Mouse (Mus musculus): ENCODE results near the gene Sipa1l2. TPM values are rescaled to one million over a fixed set of nuclear protein-coding genes. Genes with fewer than 3 reads are reported as not detected.

Gene Sipa1l2
- polyA plus RNA-seq, 1 experiment from 2014 or later = 7.2 TPM

DNA sequence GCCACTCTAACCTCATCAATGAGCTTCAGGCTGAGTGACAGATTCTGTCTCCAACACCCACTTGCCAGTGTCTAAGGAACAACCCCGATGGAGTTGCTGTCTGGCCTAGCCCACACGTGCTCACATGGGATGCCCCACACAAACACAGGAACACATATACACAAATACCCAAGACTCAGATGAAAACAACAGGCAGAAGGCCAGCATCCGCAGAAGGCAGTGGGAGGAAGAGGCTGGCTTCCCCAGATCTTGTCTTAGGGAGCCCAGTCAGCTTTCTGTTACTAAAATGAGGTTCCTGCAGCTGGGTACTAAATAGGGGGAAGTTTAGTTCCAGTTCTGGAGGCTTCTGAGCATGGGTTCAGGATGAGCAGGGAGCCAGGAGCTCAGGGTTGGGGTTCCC is 66.8 kb downstream of the Sipa1l2 start:
- peaks cover 56% of the 10 kb centered on the region; the same call in 1 of the 2 replicates for H3K79me2 ChIP-seq (ENCODE audit: inconsistent target)
- 71% methylated on average over 3 of the region's 3 CpGs for WGBS (ENCODE audit: missing documents)
- H3K27ac ChIP-seq = no peak overlapping the region
- H3K4me3 ChIP-seq (ENCODE audit: inconsistent target) = no peak overlapping the region
- H3K36me3 ChIP-seq (ENCODE audit: inconsistent target) = no peaks in the 10 kb centered on the region

DNA sequence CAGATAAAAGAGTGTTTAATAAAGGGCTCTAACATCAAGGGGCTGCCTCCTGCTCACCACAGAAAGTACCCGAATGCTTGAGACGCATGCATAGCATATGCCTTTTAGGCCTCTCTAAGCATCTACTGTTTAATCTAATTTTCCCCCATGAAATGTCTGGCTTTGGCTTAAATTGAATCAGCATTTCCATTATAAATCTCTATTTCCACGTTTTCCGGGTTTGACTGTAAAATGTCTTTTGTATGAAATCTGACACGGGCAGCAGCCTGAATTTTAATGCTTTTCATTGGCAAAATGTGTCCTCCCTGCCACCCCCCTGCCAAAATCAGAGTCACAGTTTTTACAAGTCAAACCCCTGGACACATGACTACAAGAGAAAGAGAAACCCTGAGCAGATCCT is 69.6 kb downstream of the Sipa1l2 start:
- Histone ChIP-seq H3K79me2 (ENCODE audit: inconsistent target) (peaks cover 64% of the 10 kb centered on the region; the same call in 1 of the 2 replicates), H3K36me3 (ENCODE audit: inconsistent target) (no peaks in the 10 kb centered on the region), H3K4me3 (ENCODE audit: inconsistent target) (no peak overlapping the region), H3K27ac (no peak overlapping the region)
- 98% methylated on average over 5 of the region's 5 CpGs for WGBS (ENCODE audit: missing documents)

DNA sequence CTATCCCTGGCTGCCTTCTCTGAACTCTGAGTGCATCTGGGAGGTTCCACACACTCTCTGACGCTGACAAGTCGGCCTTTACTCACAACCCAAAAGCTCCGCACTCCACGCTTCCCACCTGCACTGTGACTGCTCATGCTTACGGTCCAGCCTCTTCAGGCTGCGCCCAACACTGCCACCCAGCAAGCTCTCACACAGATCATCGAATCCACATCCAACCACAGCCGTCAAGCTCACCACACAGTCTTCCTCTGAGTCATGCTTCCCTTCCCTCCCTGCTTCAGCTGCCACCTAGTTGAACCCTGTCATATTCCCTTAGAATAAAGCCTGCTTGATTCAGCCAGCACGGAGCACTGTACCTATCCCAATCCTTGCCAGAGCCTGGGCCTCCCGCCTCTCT is 71.1 kb downstream of the Sipa1l2 start:
- H3K36me3 ChIP-seq (ENCODE audit: inconsistent target) = no peaks in the 10 kb centered on the region
- H3K79me2 ChIP-seq (ENCODE audit: inconsistent target) = peaks cover 66% of the 10 kb centered on the region; the same call in 1 of the 2 replicates
- no peak overlapping the region for H3K27ac ChIP-seq
- 25% methylated on average over 10 of the region's 10 CpGs for WGBS (ENCODE audit: missing documents)
- H3K4me3 ChIP-seq (ENCODE audit: inconsistent target) = no peak overlapping the region

DNA sequence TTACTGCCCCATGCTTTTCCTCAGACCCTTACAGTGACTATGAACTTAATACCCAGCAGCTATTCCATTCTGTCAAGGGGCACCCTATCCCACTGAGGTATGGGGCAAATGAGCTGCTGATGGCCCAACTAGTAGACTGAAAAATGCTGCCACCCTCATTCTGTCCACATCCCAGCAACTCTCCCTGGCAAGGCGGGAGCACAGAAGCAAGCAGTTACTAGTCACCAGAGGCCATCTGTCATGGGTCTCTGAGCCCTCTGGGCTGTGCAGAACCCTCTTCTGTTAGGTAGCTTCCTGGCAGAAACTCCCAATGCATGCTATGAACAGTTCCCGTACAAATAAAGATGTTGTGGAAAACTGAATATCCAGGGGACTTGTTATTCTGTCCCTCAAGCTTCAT is 74.1 kb downstream of the Sipa1l2 start:
- 93% methylated on average over 2 of the region's 2 CpGs for WGBS (ENCODE audit: missing documents)

DNA sequence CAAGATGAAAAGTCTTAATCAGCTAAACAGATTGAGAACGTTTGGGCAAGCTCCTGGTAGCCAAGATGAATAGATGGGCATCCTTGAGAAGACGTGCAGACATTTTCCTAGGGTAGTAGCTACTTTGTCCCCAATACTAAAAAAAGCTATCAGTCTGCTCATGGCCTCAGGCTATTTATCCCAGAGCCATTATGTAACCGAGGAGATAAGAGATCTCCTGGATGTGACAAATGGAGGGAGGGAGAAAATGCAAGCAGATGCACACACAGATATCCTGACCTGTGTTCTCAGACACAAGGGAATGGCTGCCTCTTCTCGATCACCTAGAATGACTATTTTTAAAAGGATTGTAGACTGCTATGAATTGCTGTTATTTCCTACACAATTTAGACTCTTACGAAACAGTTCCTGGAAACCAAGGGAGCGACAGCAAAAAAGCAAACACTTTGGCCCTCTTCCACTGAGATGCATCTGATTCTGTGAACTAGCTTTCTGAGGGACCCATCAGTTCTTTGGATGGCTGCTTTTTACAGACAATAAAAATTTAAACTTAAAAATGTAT is 76.3 kb downstream of the Sipa1l2 start:
- Histone ChIP-seq H3K79me2 (ENCODE audit: inconsistent target) (peaks cover 37% of the 10 kb centered on the region; the same call in 1 of the 2 replicates), H3K36me3 (ENCODE audit: inconsistent target) (peaks cover 20% of the 10 kb centered on the region), H3K27ac (no peak overlapping the region), H3K4me3 (ENCODE audit: inconsistent target) (no peak overlapping the region)
- WGBS (ENCODE audit: missing documents) = 82% methylated on average over 6 of the region's 6 CpGs

More for the DNA sequence above, 74.1 kb downstream of the Sipa1l2 start:
- Histone ChIP-seq H3K27ac (no peak overlapping the region), H3K36me3 (ENCODE audit: inconsistent target) (peaks cover 20% of the 10 kb centered on the region), H3K4me3 (ENCODE audit: inconsistent target) (no peak overlapping the region), H3K79me2 (ENCODE audit: inconsistent target) (peaks cover 52% of the 10 kb centered on the region; the same call in 1 of the 2 replicates)

DNA sequence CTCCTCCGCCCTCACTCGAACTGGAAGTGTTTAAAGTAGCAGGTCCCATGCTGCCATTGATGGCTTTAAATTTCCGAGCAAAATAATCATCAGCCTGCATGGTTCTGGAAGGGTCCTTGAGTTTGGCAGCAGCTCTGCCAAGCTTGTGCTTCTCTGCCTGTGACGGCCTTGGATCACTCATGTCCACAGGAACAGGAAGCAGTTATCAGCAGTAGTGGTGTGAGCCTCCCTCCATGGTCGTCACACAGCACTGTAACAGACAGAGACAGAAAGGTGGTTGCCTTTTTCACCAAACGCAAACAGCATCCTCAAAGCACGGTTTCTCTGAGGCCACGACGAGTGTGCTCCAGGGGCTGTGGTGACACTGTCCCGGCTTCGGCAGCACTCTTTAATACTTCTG is 77.2 kb downstream of the Sipa1l2 start:
- peaks cover 20% of the 10 kb centered on the region for H3K36me3 ChIP-seq (ENCODE audit: inconsistent target)
- H3K4me3 ChIP-seq (ENCODE audit: inconsistent target) = no peak overlapping the region
- peaks cover 29% of the 10 kb centered on the region; the same call in 1 of the 2 replicates for H3K79me2 ChIP-seq (ENCODE audit: inconsistent target)
- WGBS (ENCODE audit: missing documents) = 94% methylated on average over 11 of the region's 11 CpGs
- no peak overlapping the region for H3K27ac ChIP-seq

DNA sequence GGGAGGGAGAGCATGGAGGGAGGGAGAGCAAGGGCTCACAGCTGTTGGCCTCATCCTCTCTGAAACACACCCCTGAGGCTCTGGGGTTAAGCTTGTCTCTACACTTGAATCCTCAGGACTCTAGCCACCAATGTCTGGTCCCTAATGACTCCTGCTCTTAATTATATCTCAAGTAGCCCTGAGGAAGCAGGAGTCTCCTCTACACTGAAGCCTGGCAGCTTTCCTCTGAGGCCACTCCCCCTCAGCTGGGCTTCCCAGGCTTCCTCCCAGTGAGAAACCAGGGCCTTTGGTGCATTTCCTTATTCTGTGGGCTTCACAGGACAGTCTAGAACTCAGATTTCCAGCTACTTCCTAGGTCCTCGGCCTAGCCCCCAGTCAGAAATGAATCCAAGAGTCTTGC is 80.9 kb downstream of the Sipa1l2 start:
- peaks cover 13% of the 10 kb centered on the region; the same call in 1 of the 2 replicates for H3K79me2 ChIP-seq (ENCODE audit: inconsistent target)
- WGBS (ENCODE audit: missing documents) = 33% methylated on average over 1 of the region's 1 CpGs
- no peak overlapping the region for H3K4me3 ChIP-seq (ENCODE audit: inconsistent target)
- H3K27ac ChIP-seq = 0 out of 2 replicates have a peak overlapping the region, but pooled peaks have one; percentile 10
- H3K36me3 ChIP-seq (ENCODE audit: inconsistent target) = peaks cover 20% of the 10 kb centered on the region

DNA sequence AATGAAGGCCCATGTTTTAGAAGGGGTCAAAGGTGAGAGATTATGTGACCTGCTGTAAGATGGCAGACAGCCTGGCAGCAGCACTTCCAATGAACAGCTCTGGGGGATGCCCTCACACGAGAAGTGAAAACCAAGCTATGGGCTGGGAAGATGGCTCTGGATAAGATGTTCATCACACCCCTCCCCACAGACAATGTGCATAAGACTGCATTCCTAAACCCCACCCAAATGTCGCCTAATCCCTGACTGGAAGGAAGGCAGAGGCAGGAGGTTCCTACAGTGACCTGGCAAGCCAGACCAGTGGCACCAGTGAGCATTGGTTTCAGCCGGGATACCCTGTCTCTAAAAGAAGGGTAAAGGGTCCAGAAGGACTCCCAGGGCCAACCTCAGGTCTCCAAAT is 83.9 kb downstream of the Sipa1l2 start:
- WGBS (ENCODE audit: missing documents) = 100% methylated on average over 3 of the region's 3 CpGs
- H3K79me2 ChIP-seq (ENCODE audit: inconsistent target) = peaks cover 12% of the 10 kb centered on the region; the same call in 1 of the 2 replicates

DNA sequence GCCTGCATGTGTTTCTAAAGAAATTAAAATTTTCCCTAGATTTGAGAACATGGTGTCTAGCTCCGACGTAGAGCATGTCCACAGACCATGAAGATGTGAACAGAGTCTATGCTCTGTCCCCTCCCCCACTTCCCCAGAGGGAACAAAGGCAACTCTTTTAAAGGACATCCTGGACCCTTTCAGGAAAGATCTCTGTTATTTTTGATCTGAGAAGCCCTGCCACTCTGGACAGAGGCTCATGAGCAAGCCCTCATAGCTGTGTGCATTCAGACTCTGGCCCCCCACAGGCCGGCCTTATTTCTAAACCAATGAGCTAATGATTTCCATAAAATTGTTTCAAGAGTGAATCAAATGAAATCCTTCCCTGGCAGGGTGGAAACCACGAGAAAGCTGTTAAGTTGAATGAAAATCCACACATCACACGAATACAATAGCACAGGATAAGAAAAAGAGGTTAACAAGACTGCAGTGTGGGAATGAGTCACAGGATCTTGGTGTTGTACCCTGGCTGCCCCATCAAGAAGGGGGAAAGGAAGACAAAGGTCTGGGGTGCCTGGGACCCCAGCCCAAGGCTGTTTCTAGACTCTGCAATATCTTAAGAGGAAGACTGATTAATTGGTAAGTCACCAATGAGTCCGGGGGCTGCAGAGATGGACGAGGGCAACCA is 84.9 kb downstream of the Sipa1l2 start:
- Histone ChIP-seq H3K36me3 (ENCODE audit: inconsistent target) (peaks cover 22% of the 10 kb centered on the region), H3K79me2 (ENCODE audit: inconsistent target) (peaks cover 12% of the 10 kb centered on the region; the same call in 1 of the 2 replicates), H3K4me3 (ENCODE audit: inconsistent target) (no peak overlapping the region), H3K27ac (no peak overlapping the region)
- 87% methylated on average over 7 of the region's 7 CpGs for whole genome bisulfite sequencing (ENCODE audit: missing documents)

More for the DNA sequence above, 83.9 kb downstream of the Sipa1l2 start:
- Histone ChIP-seq H3K27ac (no peak overlapping the region), H3K4me3 (ENCODE audit: inconsistent target) (no peak overlapping the region), H3K36me3 (ENCODE audit: inconsistent target) (peaks cover 14% of the 10 kb centered on the region; the same call in 1 of the 2 replicates)

DNA sequence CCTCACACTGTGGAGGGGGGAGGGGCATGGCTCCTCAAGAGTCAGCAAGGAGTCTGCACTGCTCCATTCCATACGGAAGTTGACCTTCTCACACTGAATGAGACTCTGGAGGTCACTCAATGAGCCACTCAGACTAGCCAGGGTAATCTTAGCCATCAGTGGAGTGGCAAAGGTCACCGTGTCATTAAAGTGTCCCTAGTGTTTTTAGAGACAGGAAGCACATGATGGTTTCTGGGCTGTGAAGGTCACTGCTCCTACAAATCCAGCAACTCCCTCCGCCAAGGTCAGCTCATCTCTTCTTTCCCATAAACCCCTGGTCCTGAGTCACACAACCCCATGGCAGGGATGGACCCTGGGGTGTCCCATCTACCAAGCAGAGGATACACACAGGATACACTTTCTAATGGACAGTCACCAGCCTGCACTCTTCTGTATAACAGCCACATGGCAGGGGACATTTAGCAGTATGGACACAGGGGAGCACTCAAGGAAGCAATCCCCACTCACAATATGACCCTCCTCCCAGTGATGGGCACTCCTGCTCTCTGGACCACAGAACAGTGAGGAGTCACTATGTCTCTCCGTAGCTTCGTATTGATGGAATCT is 87.0 kb downstream of the Sipa1l2 start:
- Histone ChIP-seq H3K27ac (no peak overlapping the region), H3K36me3 (ENCODE audit: inconsistent target) (peaks cover 33% of the 10 kb centered on the region), H3K79me2 (ENCODE audit: inconsistent target) (peaks cover 12% of the 10 kb centered on the region; the same call in 1 of the 2 replicates), H3K4me3 (ENCODE audit: inconsistent target) (no peak overlapping the region)
- 99% methylated on average over 5 of the region's 5 CpGs for WGBS (ENCODE audit: missing documents)

DNA sequence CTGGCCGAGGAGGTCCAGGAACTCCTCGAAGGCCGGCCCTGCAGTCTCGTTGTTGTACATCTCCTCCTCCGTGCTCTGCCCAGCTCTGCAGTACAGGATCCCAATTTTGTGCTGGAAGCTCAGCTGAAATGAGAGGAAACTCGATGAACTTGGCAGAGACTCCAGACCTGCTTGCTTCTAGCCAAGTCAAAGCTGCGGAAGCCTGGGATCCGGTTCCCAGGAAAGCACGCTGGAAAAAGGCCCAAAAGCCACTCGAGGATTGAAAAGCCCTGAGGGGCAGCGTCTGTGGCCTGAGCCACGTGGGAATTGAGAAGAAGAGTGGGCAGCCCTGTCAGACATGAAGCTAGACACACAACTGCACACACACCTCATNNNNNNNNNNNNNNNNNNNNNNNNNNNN is 94.7 kb downstream of the Sipa1l2 start:
- WGBS (ENCODE audit: missing documents) = 98% methylated on average over 12 of the region's 12 CpGs
- no peak overlapping the region for H3K27ac ChIP-seq
- no peaks in the 10 kb centered on the region for H3K79me2 ChIP-seq (ENCODE audit: inconsistent target)
- no peak overlapping the region for H3K4me3 ChIP-seq (ENCODE audit: inconsistent target)
- peaks cover 20% of the 10 kb centered on the region for H3K36me3 ChIP-seq (ENCODE audit: inconsistent target)

DNA sequence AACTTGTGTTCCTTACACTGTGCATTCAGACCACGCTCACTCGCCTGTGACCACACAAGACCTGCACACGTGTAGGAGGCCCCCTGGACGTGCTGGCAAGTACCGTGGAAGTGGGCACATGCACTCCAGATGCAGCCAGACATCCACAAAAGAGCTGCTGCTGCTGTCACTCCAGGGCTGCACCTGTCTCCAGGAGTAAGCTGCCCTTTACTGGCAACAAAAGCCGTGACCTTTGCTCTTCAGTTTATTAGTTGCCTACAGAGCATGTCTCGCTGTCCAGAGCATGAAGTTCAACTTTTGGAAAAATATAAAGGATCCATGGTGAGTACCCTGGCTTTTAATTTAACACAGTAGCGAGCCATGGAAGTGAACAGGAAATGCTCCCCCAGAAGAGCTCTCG is 98.2 kb downstream of the Sipa1l2 start:
- Histone ChIP-seq H3K36me3 (ENCODE audit: inconsistent target) (peaks cover 24% of the 10 kb centered on the region; the same call in 1 of the 2 replicates), H3K4me3 (ENCODE audit: inconsistent target) (no peak overlapping the region), H3K79me2 (ENCODE audit: inconsistent target) (no peaks in the 10 kb centered on the region), H3K27ac (no peak overlapping the region)
- 96% methylated on average over 9 of the region's 9 CpGs for WGBS (ENCODE audit: missing documents)

DNA sequence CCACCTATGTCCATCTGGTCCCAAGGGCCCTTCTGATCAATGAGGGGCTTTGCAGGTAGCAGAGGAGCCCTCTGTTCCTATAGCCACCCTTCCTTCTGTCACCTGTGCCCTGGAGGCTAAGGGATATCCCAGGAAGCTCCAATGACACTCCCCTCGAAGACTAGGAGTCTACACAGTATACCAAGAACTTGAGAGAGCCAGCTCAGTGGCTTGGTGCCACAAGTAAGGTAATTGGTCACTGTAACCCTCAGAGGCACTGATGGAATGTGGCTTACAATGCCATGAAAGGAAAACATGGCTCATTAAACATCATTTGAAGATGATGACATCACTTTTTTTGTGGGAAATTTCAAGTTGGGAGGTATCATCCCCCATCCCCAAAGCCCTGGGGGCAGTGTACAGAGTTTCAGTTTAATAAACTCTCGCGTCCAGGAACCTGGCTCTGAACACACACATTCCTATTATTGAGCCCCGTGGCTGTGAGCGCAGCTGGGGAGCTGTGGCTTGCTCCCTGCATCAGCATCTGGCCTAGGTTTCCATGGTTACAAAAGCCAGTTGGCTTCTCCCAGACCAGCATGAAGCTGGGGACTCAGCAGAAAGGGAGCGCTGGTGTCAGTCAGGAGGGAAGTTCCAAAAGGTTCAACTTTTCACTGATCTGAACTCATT is 104.3 kb downstream of the Sipa1l2 start:
- H3K4me3 ChIP-seq (ENCODE audit: inconsistent target) = no peak overlapping the region
- peaks cover 18% of the 10 kb centered on the region; the same call in 1 of the 2 replicates for H3K36me3 ChIP-seq (ENCODE audit: inconsistent target)
- no peak overlapping the region for H3K27ac ChIP-seq
- H3K79me2 ChIP-seq (ENCODE audit: inconsistent target) = no peaks in the 10 kb centered on the region
- 96% methylated on average over 6 of the region's 6 CpGs for WGBS (ENCODE audit: missing documents)

DNA sequence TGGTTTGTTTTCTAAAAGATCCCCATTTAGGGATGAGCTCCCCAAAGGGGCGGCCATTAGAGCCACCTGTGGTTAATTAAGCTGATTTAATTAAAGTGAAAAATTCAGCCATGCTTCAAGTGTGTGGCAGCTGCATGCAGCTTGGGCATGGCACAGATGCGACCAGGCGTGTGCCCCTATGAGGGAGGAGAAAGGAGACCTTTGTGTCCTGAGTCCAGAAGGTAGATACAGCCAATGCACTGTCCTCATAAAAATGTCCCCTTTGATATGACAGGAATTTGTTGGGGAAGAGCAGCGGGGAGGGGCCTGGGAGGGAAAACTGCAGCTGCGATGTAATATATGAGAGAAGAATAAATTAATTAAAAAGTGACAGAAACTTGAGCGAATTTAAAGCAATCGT is 106.7 kb downstream of the Sipa1l2 start:
- peak overlapping the region; percentile 82 for H3K27ac ChIP-seq
- H3K36me3 ChIP-seq (ENCODE audit: inconsistent target) = peaks cover 2% of the 10 kb centered on the region; the same call in 1 of the 2 replicates
- H3K79me2 ChIP-seq (ENCODE audit: inconsistent target) = no peaks in the 10 kb centered on the region
- 95% methylated on average over 7 of the region's 7 CpGs for WGBS (ENCODE audit: missing documents)
- H3K4me3 ChIP-seq (ENCODE audit: inconsistent target) = no peak overlapping the region
